Mouse (Mus musculus) bone marrow, adult 2 months (tissue): ENCODE data around the gene Fkbp6.

Experiments used
- CTCF ChIP-seq: fragments of 200-500 bp; IDR thresholded peaks from 2 replicates; pipeline ENCODE4 v1.5.1; 2011; ENCODE audit warnings: low read length, control low read depth; ENCODE audit not compliant: control insufficient read depth, insufficient read depth
- POLR2A ChIP-seq: fragments of 200-500 bp; IDR thresholded peaks from 2 replicates; pipeline ENCODE4 v1.6.1; 2011; ENCODE audit warnings: low read depth, mild to moderate bottlenecking, control low read depth, low read length, borderline replicate concordance; ENCODE audit not compliant: control insufficient read depth

- TF ChIP-seq CTCF (no peak), POLR2A (no peak)
Observed at GRCm38 (mm10) chr5:135375167-135375566, 25.3 kb upstream of the Fkbp6 start.
